Mouse (Mus musculus) myocyte (in vitro differentiated cells): ENCODE results near the gene Spata21.

Source experiments
- CEBPB ChIP-seq: IDR thresholded peaks from 2 replicates; pipeline ENCODE4 v1.6.1; 2011; ENCODE audit warnings: mild to moderate bottlenecking, moderate library complexity; ENCODE audit not compliant: poor library complexity, insufficient read depth, severe bottlenecking
- E2F4 ChIP-seq: IDR thresholded peaks from one replicate; pipeline ENCODE4 v1.6.1; 2011; ENCODE audit warnings: mild to moderate bottlenecking, control low read depth, moderate library complexity; ENCODE audit not compliant: insufficient read depth
- MYOD1 ChIP-seq, 3 experiments: IDR thresholded peaks; one replicate each; pipeline ENCODE4 v1.6.1; 2011; ENCODE audit warnings: control low read depth in 2 of 3, low read depth in 2 of 3, mild to moderate bottlenecking in 2 of 3, moderate library complexity in 1 of 3; ENCODE audit not compliant: insufficient read length in 2 of 3, control insufficient read depth in 1 of 3
- MYOG ChIP-seq, 3 experiments: IDR thresholded peaks; one replicate each; pipeline ENCODE4 v1.6.1; 2011; ENCODE audit warnings: control low read depth in 2 of 3, low read depth in 2 of 3, mild to moderate bottlenecking in 2 of 3; ENCODE audit not compliant: insufficient read length in 2 of 3, control insufficient read depth in 1 of 3, insufficient read depth in 1 of 3
- POLR2A ChIP-seq: IDR thresholded peaks from one replicate; pipeline ENCODE4 v1.6.1; 2011; ENCODE audit warnings: low read depth, mild to moderate bottlenecking, control low read depth, moderate library complexity; ENCODE audit not compliant: insufficient read length
- TCF12 ChIP-seq: IDR thresholded peaks from one replicate; pipeline ENCODE4 v1.6.1; 2011; ENCODE audit warnings: mild to moderate bottlenecking, control low read depth; ENCODE audit not compliant: poor library complexity, insufficient read depth, severe bottlenecking
- USF1 ChIP-seq: IDR thresholded peaks from one replicate; pipeline ENCODE4 v1.6.1; 2011; ENCODE audit warnings: low read depth, mild to moderate bottlenecking, control low read depth, moderate library complexity

- TF ChIP-seq MYOD1 (IDR thresholded peaks at IDR 0.05; ENCODE audit: control insufficient read depth in 1 of 3, insufficient read length in 2 of 3, low read depth in 2 of 3): peak in 1 of 3 experiments; percentile 22
- TF ChIP-seq CEBPB: no peak
- no peak for TF ChIP-seq POLR2A
- TF ChIP-seq MYOG (IDR thresholded peaks at IDR 0.05; ENCODE audit: control insufficient read depth in 1 of 3, insufficient read depth in 1 of 3, insufficient read length in 2 of 3, low read depth in 2 of 3): no peak
- no peak for TF ChIP-seq E2F4
- no peak for TF ChIP-seq USF1
- TF ChIP-seq TCF12: no peak
Measured at GRCm38 (mm10) chr4:141113831-141114230, 25.7 kb downstream of the Spata21 start.
